Mouse (Mus musculus) cortical plate, adult 2 months (tissue): Measurements from ENCODE around the gene Coro7.

Source experiments
- CTCF ChIP-seq: fragments of 200-500 bp; IDR thresholded peaks from 2 replicates; pipeline ENCODE4 v1.5.1; 2011; ENCODE audit warnings: mild to moderate bottlenecking, control low read depth, low read length; ENCODE audit not compliant: insufficient read depth; ENCODE audit errors: extremely low read depth
- POLR2A ChIP-seq: fragments of 200-500 bp; IDR thresholded peaks from 2 replicates; pipeline ENCODE4 v1.6.1; 2011; ENCODE audit warnings: mild to moderate bottlenecking, low read length, control low read depth; ENCODE audit not compliant: insufficient read depth; ENCODE audit errors: extremely low read depth

DNA sequence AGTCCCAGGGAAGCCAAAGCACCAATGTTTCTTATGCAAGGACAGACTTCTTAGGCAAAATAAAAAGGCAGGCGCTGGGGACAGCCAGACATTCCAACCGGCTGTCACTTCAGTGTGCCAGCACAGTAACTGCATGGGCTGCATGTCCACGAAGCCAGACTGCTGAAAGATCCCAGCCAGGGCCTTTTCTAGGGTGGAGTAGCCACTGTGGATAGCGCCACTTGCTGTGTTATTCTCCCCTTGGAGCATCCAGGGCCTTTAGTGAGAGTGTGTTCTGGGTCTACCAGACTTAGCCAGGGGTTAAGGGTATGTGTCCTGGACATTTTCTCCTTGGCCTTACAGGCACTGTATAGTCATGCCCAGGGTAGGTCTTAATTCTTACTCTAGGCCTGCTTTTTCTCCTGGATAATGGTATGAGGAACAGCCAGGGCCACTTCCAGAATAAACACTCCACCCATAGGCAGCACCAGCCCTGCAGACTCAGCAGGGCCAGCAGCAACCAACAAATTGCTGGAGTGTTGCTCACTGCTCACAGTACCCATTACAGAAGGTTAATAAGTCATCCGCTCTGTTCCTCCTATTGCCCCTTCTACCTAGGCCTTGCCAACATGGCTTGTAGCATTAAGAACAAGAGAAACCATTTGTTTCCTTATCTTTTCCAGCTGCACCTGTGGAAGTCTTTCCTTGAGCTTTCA lies 91.9 kb downstream of the Coro7 start:
- no peak for TF ChIP-seq CTCF
- no peak for TF ChIP-seq POLR2A
